7 mouse cellular contexts compared by ENCODE assay signal in genomic region chr10:76468203-76469162, GRCm38 (mm10). TPM values are rescaled to one million over a fixed set of nuclear protein-coding genes. Genes with fewer than 3 reads are reported as not detected.
A peak's percentile ranks its signal among the peaks of the same experiment; 100 is the strongest.
DNase-seq lines count a peak whose midpoint lies in the region; ATAC-seq lines count a peak whose summit lies in the region.

TSS of gene Mcm3ap (plus strand) at chr10:76468927.
TSS of gene Ybey (minus strand) at chr10:76469114.

- H3K27me3 ChIP-seq in embryonic facial prominence, embryonic 11.5 days (ENCODE audit: control insufficient read depth, insufficient read depth, low read length), result no peaks in the 10 kb centered on the region
- no peaks in the 10 kb centered on the region for H3K27me3 ChIP-seq in limb, embryonic 11.5 days (ENCODE audit: control insufficient read depth, insufficient read depth, low read length)
- no peaks in the 10 kb centered on the region for H3K27me3 ChIP-seq in midbrain, embryonic 14.5 days (ENCODE audit: control insufficient read depth, insufficient read depth, low read length)

- H3K36me3 ChIP-seq in embryonic facial prominence, embryonic 11.5 days (replicated peaks; ENCODE audit: control insufficient read depth, insufficient read depth, low read depth, low read length), result peaks cover 7% of the 10 kb centered on the region
- no peaks in the 10 kb centered on the region; the same call in 1 of the 2 replicates for H3K36me3 ChIP-seq in limb, embryonic 11.5 days (ENCODE audit: control insufficient read depth, insufficient read depth, low read length)
- peaks cover 38% of the 10 kb centered on the region for H3K36me3 ChIP-seq in midbrain, embryonic 14.5 days (ENCODE audit: control insufficient read depth, insufficient read depth, low read length)

- WGBS in embryonic facial prominence, embryonic 11.5 days, result 2% methylated on average over 55 of the region's 55 CpGs
- 2% methylated on average over 54 of the region's 55 CpGs for WGBS in limb, embryonic 11.5 days
- WGBS in midbrain, embryonic 14.5 days, result 2% methylated on average over 55 of the region's 55 CpGs

- peak within 1 kb of the TSS; percentile 83 for H3K4me3 ChIP-seq in embryonic facial prominence, embryonic 11.5 days (ENCODE audit: low read depth, low read length)
- peak within 1 kb of the TSS; percentile 90 for H3K4me3 ChIP-seq in limb, embryonic 11.5 days (ENCODE audit: low read depth, low read length)
- H3K4me3 ChIP-seq in midbrain, embryonic 14.5 days (replicated peaks; ENCODE audit: low read depth, low read length), result peak within 1 kb of the TSS; percentile 71

- peak; percentile 95 for ATAC-seq in embryonic facial prominence, embryonic 11.5 days (replicated peaks; ENCODE audit: insufficient number of reproducible peaks, low FRiP score, low TSS enrichment, low read depth)
- ATAC-seq in limb, embryonic 11.5 days (ENCODE audit: insufficient number of reproducible peaks, low FRiP score, low TSS enrichment, low read depth), result peak; percentile 91
- ATAC-seq in midbrain, embryonic 14.5 days (ENCODE audit: low FRiP score, low TSS enrichment), result peak; percentile 97

- peak within 1 kb of the TSS; percentile 57; the same call in 1 of the 2 replicates for H3K27ac ChIP-seq in embryonic facial prominence, embryonic 11.5 days (replicated peaks; ENCODE audit: low read depth, low read length)
- H3K27ac ChIP-seq in limb, embryonic 11.5 days (replicated peaks; ENCODE audit: low read depth, low read length), result peak within 1 kb of the TSS; percentile 88
- H3K27ac ChIP-seq in midbrain, embryonic 14.5 days (replicated peaks; ENCODE audit: low read depth, low read length), result peak within 1 kb of the TSS; percentile 83

- DNase-seq in adrenal gland, postnatal 14 days, result peak; percentile 93
- DNase-seq in embryonic facial prominence, embryonic 11.5 days (ENCODE audit: low spot score), result peak; percentile 93
- peak; percentile 98 for DNase-seq in heart, adult 11 months
- peak; percentile 91 for DNase-seq in kidney, adult 18-20 months
- DNase-seq in limb, embryonic 11.5 days (ENCODE audit: low spot score), result peak; percentile 95
- DNase-seq in midbrain, embryonic 14.5 days, result peak; percentile 95
- DNase-seq in spleen, adult 18-20 months, result peak; percentile 68 to 80

- no peaks in the 10 kb centered on the region for H3K9me3 ChIP-seq in embryonic facial prominence, embryonic 11.5 days (replicated peaks; ENCODE audit: control insufficient read depth, low read length)
- H3K9me3 ChIP-seq in limb, embryonic 11.5 days (ENCODE audit: control insufficient read depth, low read length), result no peaks in the 10 kb centered on the region
- no peaks in the 10 kb centered on the region for H3K9me3 ChIP-seq in midbrain, embryonic 14.5 days (ENCODE audit: control insufficient read depth, low read length)

- H3K9ac ChIP-seq in embryonic facial prominence, embryonic 11.5 days (replicated peaks; ENCODE audit: low read length), result peak within 1 kb of the TSS; percentile 93
- H3K9ac ChIP-seq in limb, embryonic 11.5 days (ENCODE audit: low read length), result peak within 1 kb of the TSS; percentile 91
- H3K9ac ChIP-seq in midbrain, embryonic 14.5 days (replicated peaks; ENCODE audit: low read length), result peak within 1 kb of the TSS; percentile 85

- peak within 1 kb of the TSS; percentile 49 for H3K4me2 ChIP-seq in embryonic facial prominence, embryonic 11.5 days (ENCODE audit: low read depth, low read length)
- H3K4me2 ChIP-seq in limb, embryonic 11.5 days (ENCODE audit: low read depth, severe bottlenecking), result peak within 1 kb of the TSS; percentile 64
- H3K4me2 ChIP-seq in midbrain, embryonic 14.5 days (ENCODE audit: low read length), result peak within 1 kb of the TSS; percentile 61

- no peaks in the 10 kb centered on the region for H3K4me1 ChIP-seq in embryonic facial prominence, embryonic 11.5 days (ENCODE audit: control insufficient read depth, insufficient read depth, low read length)
- no peaks in the 10 kb centered on the region for H3K4me1 ChIP-seq in limb, embryonic 11.5 days (ENCODE audit: control insufficient read depth, insufficient read depth, low read length)
- H3K4me1 ChIP-seq in midbrain, embryonic 14.5 days (ENCODE audit: control insufficient read depth, insufficient read depth, low read length), result peaks cover 7% of the 10 kb centered on the region; the same call in 1 of the 2 replicates

RNA-seq across cellular contexts. Expression of gene Mcm3ap, which starts in this region (rescaled TPM):
- 27.2 and 34.4 TPM in 2 replicates for total RNA-seq in adrenal gland, postnatal 14 days (2021)
- 64.8 and 76.4 TPM in 2 replicates for polyA plus RNA-seq in embryonic facial prominence, embryonic 11.5 days (2014; fragmentation: Nextera tagmentation; extraction: Ambion mirVana)
- polyA plus RNA-seq in limb, embryonic 11.5 days (2014; fragmentation: Nextera tagmentation; extraction: Ambion mirVana), result 70.2 and 87.6 TPM in 2 replicates
- polyA plus RNA-seq in midbrain, embryonic 14.5 days (2014; fragmentation: Nextera tagmentation; extraction: Ambion mirVana), result 71.2 and 78.3 TPM in 2 replicates

RNA-seq across cellular contexts. Expression of gene Ybey, which starts in this region (rescaled TPM):
- 2.9 and 3.4 TPM in 2 replicates for total RNA-seq in adrenal gland, postnatal 14 days (2021)
- polyA plus RNA-seq in embryonic facial prominence, embryonic 11.5 days (2014; fragmentation: Nextera tagmentation; extraction: Ambion mirVana), result 5.8 and 6.2 TPM in 2 replicates
- 6.4 and 7.0 TPM in 2 replicates for polyA plus RNA-seq in limb, embryonic 11.5 days (2014; fragmentation: Nextera tagmentation; extraction: Ambion mirVana)
- 5.3 and 5.5 TPM in 2 replicates for polyA plus RNA-seq in midbrain, embryonic 14.5 days (2014; fragmentation: Nextera tagmentation; extraction: Ambion mirVana)

Comparison
In these comparisons a context has a peak if more than half of its experiments do, and no peak if none do; other contexts are left out.
1. Peak in every context shown above with its lines: DNase-seq, ATAC-seq, H3K4me3 ChIP-seq and H3K27ac ChIP-seq.